Comparison of ENCODE assay signal across 8 mouse cellular contexts in the genomic region with DNA sequence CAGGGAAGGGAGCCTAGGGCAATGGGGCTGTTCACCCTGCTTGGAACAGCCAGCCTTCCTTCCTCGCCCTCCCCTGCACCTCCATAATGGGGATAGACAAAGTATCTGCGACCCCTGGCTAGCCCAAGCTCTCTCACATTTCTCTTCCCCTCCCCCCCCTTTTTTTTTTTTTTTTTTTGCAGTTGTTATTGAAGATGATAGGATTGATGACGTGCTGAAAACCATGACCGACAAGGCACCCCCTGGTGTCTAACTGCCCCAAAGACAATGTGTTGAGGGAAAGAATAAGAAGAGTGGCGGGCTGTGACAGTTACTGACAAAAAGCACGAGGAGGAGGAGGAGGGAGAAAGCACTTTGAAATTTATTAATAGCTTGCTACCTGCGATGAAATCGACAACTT. TPM values are rescaled to one million over a fixed set of nuclear protein-coding genes. Genes with fewer than 3 reads are reported as not detected.
DNase-seq lines count a peak whose midpoint lies in the region; ATAC-seq and TF ChIP-seq lines count a peak whose summit lies in the region.

No protein-coding gene starts in this region.

- no peaks in the 10 kb centered on the region for H3K36me3 ChIP-seq in heart, embryonic 11.5 days (ENCODE audit: control insufficient read depth, insufficient read depth, low read length)
- H3K36me3 ChIP-seq in E14TG2a.4 (ENCODE audit: insufficient read depth, low read length) = no peaks in the 10 kb centered on the region
- no peaks in the 10 kb centered on the region for H3K36me3 ChIP-seq in forebrain, embryonic 16.5 days (ENCODE audit: control insufficient read depth, insufficient read depth)
- no peaks in the 10 kb centered on the region for H3K36me3 ChIP-seq in liver, postnatal 0 days (replicated peaks; ENCODE audit: insufficient read depth, low read length)

- 3% methylated on average over 8 of the region's 8 CpGs for WGBS in heart, embryonic 11.5 days (ENCODE audit: insufficient replicate concordance)
- WGBS in forebrain, embryonic 16.5 days = 8% methylated on average over 6 of the region's 8 CpGs
- 5% methylated on average over 8 of the region's 8 CpGs for WGBS in liver, postnatal 0 days (ENCODE audit: insufficient replicate concordance)

- DNase-seq in heart, adult 11 months = no peak
- no peak for DNase-seq in liver, postnatal 0 days
- DNase-seq in ovary, adult 18-20 months (ENCODE audit: low spot score) = no peak
- DNase-seq in right cerebral cortex, adult 2 months (ENCODE audit: low spot score in 2 of 2) = no peak

- peak overlapping the region; percentile 98 for H3K4me2 ChIP-seq in heart, embryonic 11.5 days
- peak overlapping the region; percentile 76 for H3K4me2 ChIP-seq in forebrain, embryonic 16.5 days (ENCODE audit: low read length)
- H3K4me2 ChIP-seq in liver, postnatal 0 days (ENCODE audit: low read depth, low read length) = peak overlapping the region; percentile 71

- no peak for TF ChIP-seq CTCF in E14TG2a.4 (conservative IDR thresholded peaks at IDR 0.05; ENCODE audit: low read length)
- peak; percentile 4; the same call in 1 of the 2 replicates for TF ChIP-seq CTCF in liver, postnatal 0 days (IDR thresholded peaks at IDR 0.05; ENCODE audit: low read depth)

- no peak for ATAC-seq in heart, embryonic 11.5 days (replicated peaks; ENCODE audit: insufficient number of reproducible peaks, low FRiP score, low TSS enrichment)
- no peak for ATAC-seq in forebrain, embryonic 16.5 days
- ATAC-seq in liver, postnatal 0 days = no peak
- ATAC-seq in megakaryocyte-erythroid progenitor cell, adult 5-6 weeks (replicated peaks; ENCODE audit: low FRiP score, low TSS enrichment, poor library complexity, severe bottlenecking) = no peak

- peaks cover 10% of the 10 kb centered on the region for H3K4me1 ChIP-seq in heart, embryonic 11.5 days (ENCODE audit: control insufficient read depth, insufficient read depth, low read length)
- H3K4me1 ChIP-seq in E14TG2a.4 (replicated peaks; ENCODE audit: low read depth, low read length) = peaks cover 83% of the 10 kb centered on the region
- H3K4me1 ChIP-seq in forebrain, embryonic 16.5 days (replicated peaks; ENCODE audit: control insufficient read depth, insufficient read depth, low read length) = peaks cover 30% of the 10 kb centered on the region
- peaks cover 23% of the 10 kb centered on the region for H3K4me1 ChIP-seq in liver, postnatal 0 days (ENCODE audit: insufficient read depth)

- peaks cover 81% of the 10 kb centered on the region for H3K27me3 ChIP-seq in heart, embryonic 11.5 days (ENCODE audit: control insufficient read depth, insufficient read depth, low read length)
- H3K27me3 ChIP-seq in E14TG2a.4 (ENCODE audit: insufficient read depth, low read length) = peaks cover 29% of the 10 kb centered on the region
- 0 out of 2 replicates have a peak, but pooled peaks cover 2% of the 10 kb centered on the region for H3K27me3 ChIP-seq in forebrain, embryonic 16.5 days (replicated peaks; ENCODE audit: control insufficient read depth, insufficient read depth, low read length)
- H3K27me3 ChIP-seq in liver, postnatal 0 days (ENCODE audit: insufficient read depth, low read length) = peaks cover 37% of the 10 kb centered on the region

- no peaks in the 10 kb centered on the region for H3K9me3 ChIP-seq in heart, embryonic 11.5 days (replicated peaks; ENCODE audit: control insufficient read depth, low read length)
- no peaks in the 10 kb centered on the region for H3K9me3 ChIP-seq in E14TG2a.4 (ENCODE audit: low read length)
- no peaks in the 10 kb centered on the region for H3K9me3 ChIP-seq in forebrain, embryonic 16.5 days (ENCODE audit: control insufficient read depth, low read length)
- H3K9me3 ChIP-seq in liver, postnatal 0 days (ENCODE audit: low read length) = no peaks in the 10 kb centered on the region

- H3K27ac ChIP-seq in heart, embryonic 11.5 days (ENCODE audit: low read depth, low read length) = no peak overlapping the region
- H3K27ac ChIP-seq in forebrain, embryonic 16.5 days (ENCODE audit: low read length) = peak overlapping the region; percentile 6; the same call in 1 of the 2 replicates
- H3K27ac ChIP-seq in liver, postnatal 0 days (ENCODE audit: low read depth) = peak overlapping the region; percentile 87

- peak overlapping the region; percentile 74 for H3K4me3 ChIP-seq in heart, embryonic 11.5 days (ENCODE audit: low read depth, low read length)
- peak overlapping the region; percentile 84 for H3K4me3 ChIP-seq in E14TG2a.4 (replicated peaks; ENCODE audit: low read length)
- H3K4me3 ChIP-seq in forebrain, embryonic 16.5 days (replicated peaks; ENCODE audit: low read length) = peak overlapping the region; percentile 69
- peak overlapping the region; percentile 67 for H3K4me3 ChIP-seq in liver, postnatal 0 days (ENCODE audit: low read depth, low read length)

- H3K9ac ChIP-seq in heart, embryonic 11.5 days (ENCODE audit: low read depth, low read length) = no peak overlapping the region
- H3K9ac ChIP-seq in forebrain, embryonic 16.5 days (replicated peaks; ENCODE audit: low read depth, low read length) = peak overlapping the region; percentile 59
- peak overlapping the region; percentile 75 for H3K9ac ChIP-seq in liver, postnatal 0 days (replicated peaks)

- TF ChIP-seq EP300 in liver, postnatal 0 days (IDR thresholded peaks at IDR 0.05; ENCODE audit: low read depth) = no peak

RNA-seq across cellular contexts. Expression of gene Camk2n1, which starts 2.4 kb away (rescaled TPM):
- polyA plus RNA-seq in heart, embryonic 11.5 days (2014; fragmentation: Nextera tagmentation; extraction: Ambion mirVana) = 1.2 and 1.4 TPM in 2 replicates
- 9.8 and 10.2 TPM in 2 replicates for polyA plus RNA-seq in forebrain, embryonic 16.5 days (2015; fragmentation: Nextera tagmentation; extraction: Ambion mirVana)
- 5.5 and 6.1 TPM in 2 replicates for polyA plus RNA-seq in liver, postnatal 0 days (2015; fragmentation: Nextera tagmentation; extraction: Ambion mirVana)
- total RNA-seq in megakaryocyte-erythroid progenitor cell, adult 5-6 weeks (2014; fragmentation: Nextera tagmentation) = not detected in 2 replicates
- total RNA-seq in megakaryocyte-erythroid progenitor cell, adult 5-6 weeks (2017) = 0.05 TPM in 1 of 2 replicates, not detected in the other

RNA-seq across cellular contexts. Expression of gene Mul1, which starts 22.1 kb away (rescaled TPM):
- 16.1 and 18.2 TPM in 2 replicates for polyA plus RNA-seq in heart, embryonic 11.5 days (2014; fragmentation: Nextera tagmentation; extraction: Ambion mirVana)
- 18.4 and 20.2 TPM in 2 replicates for polyA plus RNA-seq in forebrain, embryonic 16.5 days (2015; fragmentation: Nextera tagmentation; extraction: Ambion mirVana)
- polyA plus RNA-seq in liver, postnatal 0 days (2015; fragmentation: Nextera tagmentation; extraction: Ambion mirVana) = 17.5 and 20.0 TPM in 2 replicates
- total RNA-seq in megakaryocyte-erythroid progenitor cell, adult 5-6 weeks (2014; fragmentation: Nextera tagmentation) = 13.2 and 18.1 TPM in 2 replicates
- 3.2 and 10.2 TPM in 2 replicates for total RNA-seq in megakaryocyte-erythroid progenitor cell, adult 5-6 weeks (2017)
